Mouse (Mus musculus): Measurements from ENCODE around the gene Mcam. TPM values are rescaled to one million over a fixed set of nuclear protein-coding genes. Genes with fewer than 3 reads are reported as not detected.
A peak's percentile ranks its signal among the peaks of the same experiment; 100 is the strongest.

Gene Mcam
- polyA plus RNA-seq, 1 experiment from 2014 or later: 22.3 TPM

DNA sequence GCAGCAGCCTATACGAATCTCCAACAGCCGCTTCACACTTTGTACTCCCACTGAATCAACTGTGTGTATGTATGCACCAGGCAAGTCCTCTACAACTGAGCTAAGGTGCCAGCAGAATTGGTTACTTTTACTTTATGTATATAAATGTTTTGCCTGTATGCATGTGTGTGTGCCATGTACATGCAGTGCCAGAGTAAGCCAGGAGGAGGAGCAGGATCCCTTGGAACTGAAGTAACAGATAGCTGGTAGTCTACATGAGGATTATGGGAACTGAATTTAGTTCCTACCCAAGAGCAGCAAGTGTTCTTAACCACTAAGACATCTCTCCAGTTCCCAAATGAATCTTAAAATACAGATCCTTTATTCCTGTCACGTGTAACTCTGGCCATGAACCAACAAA, 48.0 kb downstream of the Mcam start:
- Histone ChIP-seq H3K36me3 (no peaks in the 10 kb centered on the region), H3K9ac (no peak overlapping the region), H3K4me1 (no peaks in the 10 kb centered on the region), H3K4me2 (replicated peaks) (no peak overlapping the region), H3K27ac (no peak overlapping the region), H3K9me3 (no peaks in the 10 kb centered on the region), H3K27me3 (no peaks in the 10 kb centered on the region), H3K4me3 (no peak overlapping the region)
- ATAC-seq (ENCODE audit: insufficient number of reproducible peaks, insufficient read depth, low FRiP score, low TSS enrichment): no peak
- 92% methylated on average over 3 of the region's 3 CpGs for WGBS

DNA sequence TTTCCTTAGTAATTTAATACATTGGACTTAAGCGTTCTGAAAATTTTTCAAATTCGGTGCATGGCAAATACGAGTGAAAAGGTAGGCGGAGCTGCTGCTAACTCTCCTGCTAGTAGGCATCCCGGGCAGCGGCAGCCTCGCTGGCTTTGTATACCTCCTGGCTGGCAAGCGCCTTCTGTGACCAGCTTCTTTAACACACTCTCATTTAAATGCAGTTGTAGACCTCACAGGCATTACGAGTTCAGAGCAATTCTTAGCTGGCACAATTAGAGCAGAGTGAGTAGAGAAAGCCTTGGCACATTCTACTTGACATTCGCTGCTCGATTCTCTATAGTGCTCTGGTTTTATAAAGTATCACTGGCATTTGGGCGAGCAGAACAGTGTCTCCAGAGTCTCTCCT, 54.0 kb downstream of the Mcam start:
- Histone ChIP-seq H3K4me1 (peaks cover 4% of the 10 kb centered on the region; the same call in 1 of the 2 replicates), H3K4me3 (no peak overlapping the region), H3K27me3 (no peaks in the 10 kb centered on the region), H3K36me3 (0 out of 2 replicates have a peak, but pooled peaks cover 3% of the 10 kb centered on the region), H3K9ac (no peak overlapping the region), H3K9me3 (no peaks in the 10 kb centered on the region), H3K27ac (0 out of 2 replicates have a peak overlapping the region, but pooled peaks have one; percentile 46), H3K4me2 (replicated peaks) (no peak overlapping the region)
- no peak for ATAC-seq (ENCODE audit: insufficient number of reproducible peaks, insufficient read depth, low FRiP score, low TSS enrichment)
- 77% methylated on average over 12 of the region's 12 CpGs for WGBS

DNA sequence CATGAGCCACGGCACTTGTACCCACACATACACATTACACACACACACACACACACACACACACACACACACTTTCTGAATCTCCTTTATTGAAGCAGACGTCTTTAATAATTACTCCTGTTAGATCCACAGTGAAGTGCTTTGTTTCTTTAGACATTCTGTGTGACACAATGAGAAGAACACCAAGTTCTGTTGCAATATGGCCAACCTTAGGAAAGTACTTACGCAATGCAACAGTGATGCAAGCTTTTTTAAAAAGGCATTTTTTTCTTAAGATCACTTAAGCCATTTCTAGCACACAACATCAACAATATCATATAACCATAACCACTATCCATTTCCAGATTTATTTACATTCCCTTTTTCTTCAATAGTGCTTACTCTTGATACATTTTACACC, 56.9 kb downstream of the Mcam start:
- H3K9ac ChIP-seq: no peak overlapping the region
- WGBS: 68% methylated on average over 3 of the region's 3 CpGs

DNA sequence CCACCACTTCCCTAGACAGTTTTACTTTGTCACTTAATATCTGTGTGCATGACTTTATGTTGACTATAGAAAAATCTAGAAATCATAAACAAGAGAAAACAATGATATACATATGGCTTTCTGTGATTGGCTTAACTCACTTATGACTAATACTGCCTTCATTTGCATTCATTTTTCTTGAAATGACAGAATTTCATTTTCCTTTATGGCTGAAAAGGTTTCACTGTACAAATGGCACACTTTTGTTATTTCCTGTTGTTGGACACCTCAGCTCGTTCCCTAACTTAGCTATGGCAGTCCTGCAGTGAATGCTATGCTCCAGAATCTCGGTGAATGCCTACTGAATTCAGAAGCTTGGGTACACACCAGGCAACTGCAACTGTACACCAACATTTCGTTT, 58.0 kb downstream of the Mcam start:
- Histone ChIP-seq H3K27ac (no peak overlapping the region), H3K27me3 (no peaks in the 10 kb centered on the region), H3K4me1 (peaks cover 4% of the 10 kb centered on the region; the same call in 1 of the 2 replicates), H3K4me2 (replicated peaks) (no peak overlapping the region), H3K36me3 (0 out of 2 replicates have a peak, but pooled peaks cover 3% of the 10 kb centered on the region), H3K9me3 (no peaks in the 10 kb centered on the region), H3K9ac (no peak overlapping the region), H3K4me3 (no peak overlapping the region)
- WGBS: 94% methylated on average over 3 of the region's 3 CpGs
- no peak for ATAC-seq (ENCODE audit: insufficient number of reproducible peaks, insufficient read depth, low FRiP score, low TSS enrichment)

More for the DNA sequence above, 56.9 kb downstream of the Mcam start:
- H3K4me1 ChIP-seq: peaks cover 4% of the 10 kb centered on the region; the same call in 1 of the 2 replicates
- H3K27me3 ChIP-seq: no peaks in the 10 kb centered on the region
- no peak overlapping the region for H3K27ac ChIP-seq
- H3K4me2 ChIP-seq (replicated peaks): no peak overlapping the region
- H3K9me3 ChIP-seq: no peaks in the 10 kb centered on the region
- H3K36me3 ChIP-seq: 0 out of 2 replicates have a peak, but pooled peaks cover 3% of the 10 kb centered on the region
- no peak overlapping the region for H3K4me3 ChIP-seq
- no peak for ATAC-seq (ENCODE audit: insufficient number of reproducible peaks, insufficient read depth, low FRiP score, low TSS enrichment)

Other genes with a start within 250 kb of the Mcam start
- gene Thy1, start 91.1 kb upstream of the Mcam start, polyA plus RNA-seq (2016; fragmentation: Nextera tagmentation; extraction: Ambion mirVana): 1.6 and 2.8 TPM in 2 replicates
- gene Usp2, start 67.4 kb upstream of the Mcam start, polyA plus RNA-seq (2016; fragmentation: Nextera tagmentation; extraction: Ambion mirVana): 8.8 and 10.4 TPM in 2 replicates
- gene Mfrp, start 32.7 kb upstream of the Mcam start, polyA plus RNA-seq (2016; fragmentation: Nextera tagmentation; extraction: Ambion mirVana): 0.13 and 0.20 TPM in 2 replicates
- gene C1qtnf5, start 27.2 kb upstream of the Mcam start, polyA plus RNA-seq (2016; fragmentation: Nextera tagmentation; extraction: Ambion mirVana): 0.78 and 1.3 TPM in 2 replicates
- 0.19 and 0.33 TPM in 2 replicates for gene Gm49380, start 21.0 kb upstream of the Mcam start, polyA plus RNA-seq (2016; fragmentation: Nextera tagmentation; extraction: Ambion mirVana)
- gene Rnf26, start 21.0 kb upstream of the Mcam start, polyA plus RNA-seq (2016; fragmentation: Nextera tagmentation; extraction: Ambion mirVana): 86.7 and 88.8 TPM in 2 replicates
- 19.6 and 20.3 TPM in 2 replicates for gene Cbl, start 99.6 kb downstream of the Mcam start, polyA plus RNA-seq (2016; fragmentation: Nextera tagmentation; extraction: Ambion mirVana)
- gene Ccdc153, start 106.2 kb downstream of the Mcam start, polyA plus RNA-seq (2016; fragmentation: Nextera tagmentation; extraction: Ambion mirVana): not detected in 2 replicates
- gene Pdzd3, start 117.0 kb downstream of the Mcam start, polyA plus RNA-seq (2016; fragmentation: Nextera tagmentation; extraction: Ambion mirVana): 0.12 TPM in 1 of 2 replicates, not detected in the other
- 6.2 and 7.1 TPM in 2 replicates for gene Nlrx1, start 134.1 kb downstream of the Mcam start, polyA plus RNA-seq (2016; fragmentation: Nextera tagmentation; extraction: Ambion mirVana)
- 5.9 and 6.4 TPM in 2 replicates for gene Abcg4, start 154.1 kb downstream of the Mcam start, polyA plus RNA-seq (2016; fragmentation: Nextera tagmentation; extraction: Ambion mirVana)
- 26.5 and 28.5 TPM in 2 replicates for gene Hinfp, start 171.2 kb downstream of the Mcam start, polyA plus RNA-seq (2016; fragmentation: Nextera tagmentation; extraction: Ambion mirVana)
- gene C2cd2l, start 185.8 kb downstream of the Mcam start, polyA plus RNA-seq (2016; fragmentation: Nextera tagmentation; extraction: Ambion mirVana): 8.5 and 9.4 TPM in 2 replicates
- gene Dpagt1, start 191.6 kb downstream of the Mcam start, polyA plus RNA-seq (2016; fragmentation: Nextera tagmentation; extraction: Ambion mirVana): 37.2 and 39.1 TPM in 2 replicates
- gene H2afx, start 200.2 kb downstream of the Mcam start, polyA plus RNA-seq (2016; fragmentation: Nextera tagmentation; extraction: Ambion mirVana): 399 and 416 TPM in 2 replicates
- gene Hmbs, start 209.8 kb downstream of the Mcam start, polyA plus RNA-seq (2016; fragmentation: Nextera tagmentation; extraction: Ambion mirVana): 126 TPM in 2 replicates
- gene Vps11, start 227.2 kb downstream of the Mcam start, polyA plus RNA-seq (2016; fragmentation: Nextera tagmentation; extraction: Ambion mirVana): 28.3 and 32.4 TPM in 2 replicates
- gene Hyou1, start 245.0 kb downstream of the Mcam start, polyA plus RNA-seq (2016; fragmentation: Nextera tagmentation; extraction: Ambion mirVana): 34.6 and 35.6 TPM in 2 replicates

Data from embryonic facial prominence, embryonic 12.5 days (tissue).